Mouse (Mus musculus) heart, postnatal 0 days (tissue): Measurements from ENCODE around the gene Gcgr.

Experiments used
- CTCF ChIP-seq: IDR thresholded peaks from 2 replicates; pipeline ENCODE4 v1.5.1; 2016; ENCODE audit warnings: antibody characterized with exemption, control low read depth, low read depth
- EP300 ChIP-seq: IDR thresholded peaks from 2 replicates; pipeline ENCODE4 v1.6.1; 2016; ENCODE audit warnings: antibody characterized with exemption, low read depth

DNA sequence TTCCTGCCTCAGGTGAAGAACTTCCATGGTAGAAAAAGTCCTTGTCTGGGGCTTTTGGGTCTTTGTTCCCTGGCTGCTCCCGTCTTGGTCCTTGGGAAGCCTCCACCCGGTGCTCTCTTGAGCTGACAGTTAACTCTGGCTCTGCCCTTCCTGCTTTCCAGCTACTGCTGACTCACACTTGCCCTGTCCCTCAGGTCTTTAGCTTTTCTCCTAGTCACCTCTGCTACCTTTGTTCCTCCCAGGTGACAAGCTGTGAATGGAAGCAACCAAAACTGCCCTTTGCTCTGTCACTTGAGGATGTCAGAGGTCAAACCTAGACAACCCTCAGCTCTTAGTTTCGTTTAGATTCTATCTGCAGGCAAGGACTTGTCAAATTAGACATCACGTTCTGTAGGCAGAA lies 20.6 kb upstream of the Gcgr start:
- TF ChIP-seq EP300 (no peak), CTCF (no peak)
